Mouse (Mus musculus): ENCODE measurements around the gene Pkp4.

- TF ChIP-seq NRF1 (IDR thresholded peaks at IDR 0.05; ENCODE audit: insufficient read depth, low read depth, low read length, poor library complexity, severe bottlenecking) (no peak), EP300 (IDR thresholded peaks at IDR 0.05; ENCODE audit: low read depth in 1 of 2, low read length in 2 of 2) (no peak), POLR2A (IDR thresholded peaks at IDR 0.05; ENCODE audit: control insufficient read depth in 1 of 2, insufficient read depth in 1 of 2, low read depth in 1 of 2, low read length in 2 of 2, poor library complexity in 1 of 2) (no peak), JUND (IDR thresholded peaks at IDR 0.05; ENCODE audit: low read depth, low read length) (no peak), CTCF (IDR thresholded peaks at IDR 0.05 in 2 of 3, conservative IDR thresholded peaks at IDR 0.05 in 1 of 3; ENCODE audit: control insufficient read depth in 1 of 3, insufficient read depth in 1 of 3, low read depth in 2 of 3, low read length in 3 of 3, poor library complexity in 1 of 3, severe bottlenecking in 1 of 3) (no peak)
Measured at GRCm38 (mm10) chr2:59258821-59259231, 98.2 kb downstream of the Pkp4 start.
